Mouse (Mus musculus) small intestine, adult 2 months (tissue): ENCODE data around the gene Mrpl51. TPM values are rescaled to one million over a fixed set of nuclear protein-coding genes. Genes with fewer than 3 reads are reported as not detected.

ENCODE experiments used
- H3K27ac ChIP-seq: fragments of 200-500 bp; 2 replicates; pipeline ENCODE4 v1.5.1; 2012; ENCODE audit warnings: low read depth, low read length, control low read depth, inconsistent platforms; ENCODE audit not compliant: insufficient read depth
- H3K27me3 ChIP-seq: fragments of 200-500 bp; 2 replicates; pipeline ENCODE4 v1.6.1; 2012; ENCODE audit warnings: mild to moderate bottlenecking, moderate library complexity, low read length, inconsistent platforms; ENCODE audit not compliant: control insufficient read depth, insufficient read depth
- H3K36me3 ChIP-seq: fragments of 200-500 bp; 2 replicates; pipeline ENCODE4 v1.6.1; 2012; ENCODE audit warnings: mild to moderate bottlenecking, low read length, control low read depth, inconsistent platforms; ENCODE audit not compliant: control insufficient read depth, insufficient read depth
- H3K4me1 ChIP-seq: fragments of 200-500 bp; 2 replicates; pipeline ENCODE4 v1.6.1; 2012; ENCODE audit warnings: low read length, inconsistent platforms, mixed read lengths; ENCODE audit not compliant: control insufficient read depth, insufficient read depth, insufficient read length
- H3K4me3 ChIP-seq: fragments of 200-500 bp; 2 replicates; pipeline ENCODE4 v1.5.1; 2012; ENCODE audit warnings: low read depth, mild to moderate bottlenecking, control low read depth, inconsistent platforms, low read length, moderate library complexity
- CTCF ChIP-seq: fragments of 200-500 bp; IDR thresholded peaks from 2 replicates; pipeline ENCODE4 v1.5.1; 2012; ENCODE audit warnings: low read depth, mild to moderate bottlenecking, control low read depth, inconsistent platforms, low read length, moderate library complexity, mixed read lengths; ENCODE audit not compliant: insufficient replicate concordance, insufficient read length; ENCODE audit errors: extremely low read depth
- POLR2A ChIP-seq: fragments of 200-500 bp; IDR thresholded peaks from 2 replicates; pipeline ENCODE4 v1.6.1; 2012; ENCODE audit warnings: low read depth, mild to moderate bottlenecking, control low read depth, inconsistent platforms, low read length, moderate library complexity
- WGBS: fragments of 180-500 bp; shearing (Covaris S2); methylation state at CpG from one replicate; pipeline ENCODE4 v1.1.7; 2018; 5-methylcytosine and 5-hydroxymethylcytosine counted together
- polyA plus RNA-seq: library from polyadenylated mRNA; depleted of rRNA; stranded (reverse); fragments of >200 nt; gene quantifications from 2 replicates; pipeline ENCODE4 v1.2.3, GENCODE M21; 2012

Gene Mrpl51
- polyA plus RNA-seq, 1 experiment: 62.7 TPM

- no peaks in the 10 kb centered on the region for H3K4me1 ChIP-seq
- WGBS: 95% methylated on average over 20 of the region's 20 CpGs
- H3K27ac ChIP-seq: 0 out of 2 replicates have a peak overlapping the region, but pooled peaks have one; percentile 0
Measured at GRCm38 (mm10) chr6:125221115-125221745, 29.6 kb downstream of the Mrpl51 start.

GRCm38 (mm10) chr6:125222146-125222545 lies 30.5 kb downstream of the Mrpl51 start:
- Histone ChIP-seq H3K36me3 (peaks cover 47% of the 10 kb centered on the region), H3K4me1 (no peaks in the 10 kb centered on the region), H3K4me3 (no peak overlapping the region), H3K27me3 (no peaks in the 10 kb centered on the region), H3K27ac (peak overlapping the region; percentile 52; the same call in 1 of the 2 replicates)
- WGBS: 37% methylated on average over 2 of the region's 2 CpGs
- TF ChIP-seq POLR2A: no peak
- TF ChIP-seq CTCF: no peak

More at GRCm38 (mm10) chr6:125221115-125221745, 29.6 kb downstream of the Mrpl51 start:
- H3K27me3 ChIP-seq: no peaks in the 10 kb centered on the region
- H3K36me3 ChIP-seq: peaks cover 39% of the 10 kb centered on the region
- H3K4me3 ChIP-seq: no peak overlapping the region
- TF ChIP-seq POLR2A (no peak), CTCF (no peak)

- H3K27me3 ChIP-seq: no peaks in the 10 kb centered on the region
- no peak for TF ChIP-seq CTCF
- TF ChIP-seq POLR2A: no peak
- H3K4me3 ChIP-seq: no peak overlapping the region
- peaks cover 49% of the 10 kb centered on the region for H3K36me3 ChIP-seq
- H3K27ac ChIP-seq: peak overlapping the region; percentile 52
- H3K4me1 ChIP-seq: no peaks in the 10 kb centered on the region
- 71% methylated on average over 3 of the region's 3 CpGs for WGBS
Measured at GRCm38 (mm10) chr6:125222577-125222976, 31.0 kb downstream of the Mrpl51 start.

GRCm38 (mm10) chr6:125225518-125226115 lies 34.0 kb downstream of the Mrpl51 start:
- 87% methylated on average over 5 of the region's 5 CpGs for WGBS
- H3K36me3 ChIP-seq: peaks cover 53% of the 10 kb centered on the region
- no peak overlapping the region for H3K27ac ChIP-seq
- no peaks in the 10 kb centered on the region for H3K27me3 ChIP-seq
- no peak overlapping the region for H3K4me3 ChIP-seq
- TF ChIP-seq CTCF (peak; percentile 30; the same call in 1 of the 2 replicates), POLR2A (no peak)
- H3K4me1 ChIP-seq: peaks cover 2% of the 10 kb centered on the region; the same call in 1 of the 2 replicates

- Histone ChIP-seq H3K27me3 (no peaks in the 10 kb centered on the region), H3K4me1 (peaks cover 11% of the 10 kb centered on the region; the same call in 1 of the 2 replicates), H3K4me3 (peak overlapping the region; percentile 32), H3K36me3 (peaks cover 30% of the 10 kb centered on the region), H3K27ac (no peak overlapping the region; the same call in 1 of the 2 replicates)
- whole genome bisulfite sequencing: 56% methylated on average over 9 of the region's 9 CpGs
- TF ChIP-seq POLR2A (no peak), CTCF (no peak)
Measured at GRCm38 (mm10) chr6:125230571-125230970, 39.0 kb downstream of the Mrpl51 start.

- under 1% methylated on average over 16 of the region's 16 CpGs for WGBS
- H3K27ac ChIP-seq: peak within 1 kb of the TSS; percentile 94
- TF ChIP-seq CTCF (no peak), POLR2A (peak; percentile 9; the same call in 1 of the 2 replicates)
- peaks cover 11% of the 10 kb centered on the region; the same call in 1 of the 2 replicates for H3K4me1 ChIP-seq
- H3K4me3 ChIP-seq: peak within 1 kb of the TSS; percentile 80
- H3K36me3 ChIP-seq: peaks cover 23% of the 10 kb centered on the region
- H3K27me3 ChIP-seq: no peaks in the 10 kb centered on the region
Measured at GRCm38 (mm10) chr6:125231117-125232044, 39.8 kb downstream of the Mrpl51 start, which contains the start of gene Tapbpl. Tapbpl (minus strand) TSS chr6:125231860.
